Mouse (Mus musculus) embryonic stem cell, embryonic (primary cell): ENCODE data around the gene Gspt1.

Source experiments
- CTCF ChIA-PET, 4 experiments: fragments of 300-600 bp in 2 of 4; fragments of 350-600 bp in 2 of 4; sonication (Branson Sonifier 250); formaldehyde crosslinking; loops; one replicate each; lab custom pipeline; 2022; ENCODE audit warnings: inconsistent platforms in 2 of 4; lab: Charles Lee
- POLR2A ChIA-PET, 4 experiments: fragments of 300-600 bp in 2 of 4; fragments of 350-600 bp in 2 of 4; sonication (Branson Sonifier 250); formaldehyde crosslinking; loops; one replicate each; lab custom pipeline; 2022; ENCODE audit warnings: antibody characterized with exemption in 4 of 4, inconsistent platforms in 1 of 4; lab: Charles Lee

The Gspt1 gene

GRCm38 (mm10) chr16:11253898-11254722 lies at the start of gene Gspt1:
Gene Gspt1 (minus strand): TSS chr16:11254325.
- ChIA-PET CTCF (interaction anchor here in 1 of 4 experiments (0.6 to 0.7 kb wide), 2 partner anchors 8 to 183 kb away, joined by 3 read pairs; no protein-coding TSS in a partner anchor), POLR2A (interaction anchor here (0.6 to 3.8 kb wide), 66 partner anchors 9 to 1253 kb away, joined by 3 to 41 read pairs (median 5); partner anchors contain the start of genes Rsl1d1 (in 3 of the 4), Snx29 (in 3 of the 4), Zc3h7a (in 2 of the 4) and Litaf (in 1 of the 4))

- ChIA-PET CTCF (interaction anchor here in 2 of 4 experiments (0.6 to 0.7 kb wide), 2 partner anchors 94 to 100 kb away, joined by 3 to 4 read pairs; no protein-coding TSS in a partner anchor), POLR2A (interaction anchor here in 2 of 4 experiments (0.9 to 1.2 kb wide), 3 partner anchors 19 to 98 kb away, joined by 3 read pairs; partner anchors contain the start of gene Snx29 (in 2 of the 2))
Measured at GRCm38 (mm10) chr16:11303741-11304140, 49.6 kb upstream of the Gspt1 start.

DNA sequence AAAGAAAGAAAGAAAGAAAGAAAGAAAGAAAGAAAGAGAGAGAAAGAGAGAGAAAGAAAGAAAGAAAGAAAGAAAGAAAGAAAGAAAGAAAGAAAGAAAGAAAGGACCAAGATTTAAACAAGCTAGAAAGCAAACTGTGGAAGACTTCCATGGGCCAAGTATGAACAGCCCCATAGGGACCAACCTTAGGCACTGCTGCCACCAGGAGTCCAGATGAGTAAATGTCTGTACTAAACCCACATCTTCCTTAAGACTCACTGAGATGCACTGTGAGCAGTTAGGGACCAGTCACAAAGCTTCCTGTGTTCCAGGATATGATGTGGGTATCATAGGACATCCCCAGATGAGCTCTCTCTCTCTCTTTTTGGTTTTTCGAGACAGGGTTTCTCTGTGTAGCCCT lies 43.6 kb upstream of the Gspt1 start:
- ChIA-PET POLR2A (interaction anchor here in 3 of 4 experiments (0.6 to 4.4 kb wide), 23 partner anchors 8 to 340 kb away, joined by 3 to 21 read pairs (median 4); partner anchors contain the start of genes Rsl1d1 (in 3 of the 3), Gspt1 (in 2 of the 3) and Litaf (in 1 of the 3)), CTCF (interaction anchor here (0.6 to 3.1 kb wide), 35 partner anchors 10 to 779 kb away, joined by 3 to 26 read pairs (median 3); partner anchors contain the start of genes Zc3h7a (in 2 of the 4), Snn (in 1 of the 4) and Socs1 (in 1 of the 4))

DNA sequence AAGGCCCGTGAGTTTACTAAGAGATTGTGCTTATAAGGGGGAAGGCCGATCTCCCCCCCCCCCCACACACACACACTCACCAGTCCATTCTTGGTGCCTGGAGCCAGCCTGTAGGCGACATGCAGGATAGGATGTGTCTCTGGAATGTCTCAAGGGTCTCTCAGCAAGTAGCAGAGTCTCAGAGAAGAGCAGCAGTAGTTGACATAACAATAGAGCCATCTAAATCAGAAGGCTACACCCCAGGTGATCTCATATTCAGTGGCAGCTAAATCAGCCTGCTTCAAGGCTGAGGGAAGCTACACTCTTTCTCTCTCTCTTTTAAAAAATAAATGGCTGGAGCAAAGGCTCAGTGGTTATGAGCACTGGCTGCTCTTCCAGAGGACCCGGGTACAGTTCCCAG lies 41.5 kb upstream of the Gspt1 start:
- CTCF ChIA-PET = interaction anchor here (0.6 to 3.1 kb wide), 8 partner anchors 11 to 426 kb away, joined by 3 to 26 read pairs (median 3); partner anchors contain the start of gene Zc3h7a (in 1 of the 4)
- POLR2A ChIA-PET = interaction anchor here in 3 of 4 experiments (0.7 to 4.4 kb wide), 23 partner anchors 9 to 573 kb away, joined by 3 to 21 read pairs (median 5); partner anchors contain the start of genes Gspt1 (in 2 of the 3), Rsl1d1 (in 1 of the 3) and Zc3h7a (in 1 of the 3)

DNA sequence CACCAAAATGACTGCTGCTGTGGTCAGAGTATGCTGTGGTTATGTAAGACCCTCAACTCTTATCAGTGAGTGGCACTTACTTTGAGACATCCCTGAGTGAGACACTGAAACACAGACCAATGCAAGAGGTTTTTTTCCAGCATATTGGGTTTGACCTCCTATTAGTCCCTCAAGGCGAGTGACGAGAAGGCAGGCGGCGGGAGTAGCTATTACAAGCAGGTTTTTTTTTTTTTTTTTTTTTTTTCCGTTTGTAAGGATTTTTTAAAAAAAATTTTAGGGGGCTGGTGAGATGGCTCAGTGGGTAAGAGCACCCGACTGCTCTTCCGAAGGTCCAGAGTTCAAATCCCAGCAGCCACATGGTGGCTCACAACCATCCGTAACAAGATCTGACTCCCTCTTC lies 34.7 kb upstream of the Gspt1 start:
- CTCF ChIA-PET = interaction anchor here in 3 of 4 experiments (0.6 to 0.7 kb wide), 4 partner anchors 10 to 1247 kb away, joined by 3 to 8 read pairs (median 6); no protein-coding TSS in a partner anchor
- POLR2A ChIA-PET = interaction anchor here in 2 of 4 experiments (0.7 to 1.0 kb wide), 2 partner anchors 36 to 211 kb away, joined by 3 to 4 read pairs; no protein-coding TSS in a partner anchor

- ChIA-PET CTCF (no interaction called here), POLR2A (interaction anchor here in 2 of 4 experiments (0.8 to 5.4 kb wide), 10 partner anchors 10 to 277 kb away, joined by 3 to 21 read pairs (median 4); partner anchors contain the start of gene Gspt1 (in 2 of the 2))
Measured at GRCm38 (mm10) chr16:11285949-11286348, 31.8 kb upstream of the Gspt1 start.

DNA sequence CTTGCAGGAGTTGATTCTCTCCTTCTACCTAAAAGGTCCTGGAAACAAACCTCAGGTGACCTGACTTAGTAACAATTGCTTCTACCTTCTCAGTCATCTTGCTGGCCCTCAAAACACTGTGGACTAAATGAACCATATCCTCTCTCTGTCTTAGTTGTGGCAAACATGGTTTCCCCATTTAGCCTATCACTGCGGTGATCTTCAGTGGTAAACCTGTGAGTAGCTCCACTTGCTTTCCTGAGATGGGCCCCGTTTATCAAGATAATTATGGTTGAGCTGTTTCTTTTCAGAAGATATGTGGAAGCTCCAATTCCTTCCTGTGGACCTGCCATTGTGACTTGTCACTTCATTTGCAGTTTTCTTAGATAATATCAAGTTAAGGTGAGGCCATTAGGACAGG lies 30.8 kb upstream of the Gspt1 start:
- CTCF ChIA-PET = interaction anchor here in 2 of 4 experiments (0.6 to 1.5 kb wide), 2 partner anchors 11 kb away, joined by 3 read pairs; no protein-coding TSS in a partner anchor
- POLR2A ChIA-PET = interaction anchor here in 3 of 4 experiments (0.7 to 5.4 kb wide), 7 partner anchors 11 to 357 kb away, joined by 3 to 21 read pairs (median 14); partner anchors contain the start of gene Gspt1 (in 2 of the 3)

DNA sequence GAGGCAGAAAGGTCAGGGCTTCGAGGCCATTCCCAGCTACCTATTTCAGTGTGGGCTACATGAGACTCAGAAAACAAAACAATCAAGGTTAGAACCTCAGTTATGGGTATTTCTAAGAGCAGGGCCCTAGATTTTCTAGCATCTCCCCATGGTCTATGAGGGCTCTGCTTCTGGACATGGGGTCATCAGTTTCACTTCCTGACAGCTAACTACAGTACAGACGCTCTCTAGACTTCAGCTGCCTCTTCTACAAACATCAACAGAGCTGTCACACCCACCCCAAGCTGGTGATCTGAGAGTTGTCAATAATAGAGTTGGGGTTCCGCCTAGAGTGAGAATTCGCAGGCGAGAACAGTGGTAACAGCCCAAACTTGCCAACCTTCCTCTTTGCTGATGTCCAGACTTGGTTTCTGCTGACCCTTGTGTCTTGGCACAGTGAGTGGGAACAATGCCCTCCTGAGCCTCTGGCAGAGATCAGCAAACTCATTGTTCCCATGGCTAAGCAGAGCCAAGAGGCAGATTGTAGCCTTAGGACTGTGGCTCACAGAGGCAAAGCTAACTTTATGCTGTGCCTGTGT lies 28.6 kb upstream of the Gspt1 start:
- CTCF ChIA-PET = interaction anchor here in 2 of 4 experiments (0.7 to 1.7 kb wide), 5 partner anchors 23 to 249 kb away, joined by 3 to 6 read pairs (median 3); no protein-coding TSS in a partner anchor
- POLR2A ChIA-PET = interaction anchor here in 3 of 4 experiments (0.5 to 5.4 kb wide), 7 partner anchors 9 to 180 kb away, joined by 3 to 21 read pairs (median 3); no protein-coding TSS in a partner anchor

GRCm38 (mm10) chr16:11278778-11279177 lies 24.7 kb upstream of the Gspt1 start:
- POLR2A ChIA-PET = interaction anchor here in 3 of 4 experiments (0.6 to 2.8 kb wide), 10 partner anchors 18 to 472 kb away, joined by 3 to 12 read pairs (median 4); partner anchors contain the start of genes Rsl1d1 (in 2 of the 3), Gspt1 (in 1 of the 3) and Zc3h7a (in 1 of the 3)
- CTCF ChIA-PET = interaction anchor here in 3 of 4 experiments (0.5 to 0.8 kb wide), 4 partner anchors 10 to 138 kb away, joined by 3 to 8 read pairs (median 3); no protein-coding TSS in a partner anchor

DNA sequence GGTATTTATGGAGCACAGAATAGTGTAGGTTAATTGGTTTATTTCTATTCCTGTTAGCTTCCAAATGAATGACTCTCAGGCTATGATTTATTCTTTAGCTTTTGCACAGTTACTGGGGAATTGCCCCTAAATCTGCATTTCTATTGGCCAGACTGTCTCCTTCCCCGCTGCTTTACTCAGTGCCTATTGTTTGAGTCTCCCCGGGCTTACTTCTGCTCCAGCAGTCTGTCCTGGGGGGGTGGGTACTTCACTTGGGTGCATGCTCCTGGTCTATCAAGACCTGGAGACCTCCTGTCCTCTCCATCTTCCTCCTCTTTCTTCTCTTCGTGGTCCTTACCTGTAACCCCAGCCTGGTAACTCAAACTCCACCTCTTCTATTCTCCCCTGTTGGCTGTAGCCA lies 22.8 kb upstream of the Gspt1 start:
- ChIA-PET CTCF (interaction anchor here in 1 of 4 experiments (0.6 kb wide), 1 partner anchor 25 kb away, joined by 3 read pairs; no protein-coding TSS in a partner anchor), POLR2A (interaction anchor here in 2 of 4 experiments (0.7 to 3.3 kb wide), 5 partner anchors 10 to 74 kb away, joined by 3 to 13 read pairs (median 3); partner anchors contain the start of genes Gspt1 (in 2 of the 2) and Rsl1d1 (in 1 of the 2))

DNA sequence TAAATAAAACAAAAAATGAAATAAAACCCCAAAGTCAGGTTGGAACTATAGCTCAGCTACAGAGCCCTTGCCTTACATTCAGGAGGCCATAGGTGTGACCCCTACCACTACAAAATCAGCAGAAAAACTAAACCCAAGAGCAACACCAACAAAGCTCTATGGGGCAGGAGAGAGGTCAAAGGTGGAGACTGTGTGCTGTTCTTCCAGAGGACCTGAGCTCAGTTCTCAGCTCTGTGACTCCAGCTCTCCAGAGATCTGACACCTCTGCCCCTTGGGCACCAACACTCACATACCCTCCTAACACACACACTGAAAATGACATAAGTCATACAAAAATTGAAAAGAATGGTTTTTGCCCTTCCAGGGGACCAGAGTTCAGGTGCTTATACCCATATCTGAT lies 16.9 kb upstream of the Gspt1 start:
- ChIA-PET CTCF (no interaction called here), POLR2A (interaction anchor here in 2 of 4 experiments (0.9 to 2.3 kb wide), 5 partner anchors 10 to 68 kb away, joined by 3 to 8 read pairs (median 6); partner anchors contain the start of genes Gspt1 (in 1 of the 2) and Rsl1d1 (in 1 of the 2))

DNA sequence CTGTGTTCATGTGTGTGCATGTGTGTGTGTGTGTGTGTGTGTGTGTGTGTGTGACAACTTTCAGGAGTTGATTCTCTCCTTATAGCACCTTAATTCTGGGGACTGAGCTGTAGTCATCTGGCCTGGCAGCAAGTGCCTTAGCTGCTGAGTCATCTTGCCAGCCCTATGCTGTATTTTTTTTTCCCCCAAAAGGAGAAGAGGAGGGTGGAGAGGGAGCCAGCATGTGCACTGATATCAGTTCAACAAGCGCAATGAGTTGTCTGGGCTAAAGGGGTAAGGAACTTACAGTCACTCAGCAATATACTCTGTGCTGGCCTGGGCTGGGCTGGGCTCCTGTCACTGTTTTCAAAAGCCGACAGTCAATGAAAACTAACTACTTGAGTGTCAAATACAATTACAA lies 16.5 kb upstream of the Gspt1 start:
- POLR2A ChIA-PET = interaction anchor here in 2 of 4 experiments (0.6 to 2.3 kb wide), 5 partner anchors 10 to 102 kb away, joined by 3 to 8 read pairs (median 6); partner anchors contain the start of gene Gspt1 (in 1 of the 2)

DNA sequence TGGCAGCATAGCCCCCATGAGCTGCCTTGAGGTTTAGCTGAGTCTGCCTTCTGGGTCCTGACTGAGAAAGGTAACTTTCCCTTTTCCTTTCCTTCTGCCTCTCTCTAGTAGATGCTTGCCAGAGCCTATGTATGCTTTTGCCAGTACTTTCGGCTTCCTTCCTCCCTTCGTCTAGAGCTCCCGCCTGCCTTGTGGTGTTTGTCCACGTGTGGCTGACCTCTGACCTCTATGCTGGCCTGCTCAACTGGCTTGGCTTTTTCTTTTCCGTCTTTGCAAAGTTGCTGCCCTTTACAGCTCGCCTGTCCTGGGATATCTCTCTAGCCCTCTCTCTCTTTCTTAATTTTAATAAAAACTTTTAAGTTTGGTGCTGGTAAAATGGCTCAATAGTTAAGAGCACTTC lies 15.7 kb upstream of the Gspt1 start:
- CTCF ChIA-PET = no interaction called here

More for the DNA sequence above, 16.5 kb upstream of the Gspt1 start:
- CTCF ChIA-PET = no interaction called here

GRCm38 (mm10) chr16:11266556-11266955 lies 12.4 kb upstream of the Gspt1 start:
- ChIA-PET CTCF (no interaction called here), POLR2A (interaction anchor here in 1 of 4 experiments (0.8 kb wide), 1 partner anchor 17 kb away, joined by 5 read pairs; no protein-coding TSS in a partner anchor)

More for the DNA sequence above, 15.7 kb upstream of the Gspt1 start:
- POLR2A ChIA-PET = interaction anchor here in 3 of 4 experiments (0.6 to 2.3 kb wide), 7 partner anchors 9 to 259 kb away, joined by 3 to 8 read pairs (median 4); partner anchors contain the start of genes Gspt1 (in 1 of the 3) and Rsl1d1 (in 1 of the 3)

DNA sequence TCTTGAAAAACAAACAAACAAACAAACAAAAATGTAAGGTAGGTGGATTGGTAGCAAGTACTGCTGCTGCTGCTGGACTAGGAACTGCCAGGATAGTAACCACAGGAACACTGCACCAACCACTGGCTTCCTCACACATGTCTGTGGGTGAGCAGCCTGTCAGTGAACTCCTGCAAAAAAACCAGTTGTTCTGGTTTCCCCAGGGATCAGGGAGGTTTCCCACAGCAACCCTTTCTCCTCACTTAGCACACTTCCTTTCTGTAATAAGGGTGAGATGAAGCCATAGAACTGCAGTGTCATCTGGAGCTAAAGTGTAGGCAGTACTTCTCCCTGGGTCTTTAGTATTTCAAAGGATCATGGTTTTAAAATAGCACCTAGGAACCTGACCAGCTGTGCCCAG lies 9.1 kb upstream of the Gspt1 start:
- POLR2A ChIA-PET = interaction anchor here in 3 of 4 experiments (0.6 to 1.0 kb wide), 4 partner anchors 9 to 233 kb away, joined by 3 to 5 read pairs (median 4); partner anchors contain the start of gene Gspt1 (in 1 of the 3)
- CTCF ChIA-PET = interaction anchor here in 1 of 4 experiments (0.6 kb wide), 1 partner anchor 34 kb away, joined by 3 read pairs; no protein-coding TSS in a partner anchor

DNA sequence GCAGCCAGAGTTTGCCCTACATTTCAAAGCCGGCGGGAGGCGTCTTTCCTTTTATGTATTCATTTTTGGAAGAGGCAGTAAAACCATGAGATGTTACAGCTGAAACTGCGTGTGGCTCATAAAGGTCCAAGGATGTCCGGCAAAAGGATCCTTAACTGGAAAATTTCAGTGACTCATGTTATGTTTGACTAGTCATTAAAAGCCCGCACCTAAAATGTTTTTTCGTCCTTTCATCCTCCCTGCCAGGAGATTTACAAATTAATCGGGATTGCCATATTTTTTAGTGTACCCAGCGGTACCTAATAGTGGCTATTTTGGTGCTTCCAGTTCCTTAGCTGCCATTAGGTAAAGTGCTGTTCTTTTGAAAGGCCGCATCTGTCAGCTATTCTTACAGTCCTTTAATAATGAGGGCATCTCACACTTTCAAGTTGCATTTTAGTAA lies 619 bp upstream of the Gspt1 start:
- CTCF ChIA-PET = interaction anchor here in 1 of 4 experiments (0.7 kb wide), 1 partner anchor 9 kb away, joined by 3 read pairs; no protein-coding TSS in a partner anchor
- POLR2A ChIA-PET = interaction anchor here (0.6 to 3.8 kb wide), 58 partner anchors 9 to 1254 kb away, joined by 3 to 41 read pairs (median 5); partner anchors contain the start of genes Rsl1d1 (in 3 of the 4), Snx29 (in 3 of the 4), Zc3h7a (in 2 of the 4) and Litaf (in 1 of the 4)
